Mouse (Mus musculus) spleen, postnatal 10 days (tissue): ENCODE data around the gene Ttll6.
A peak's percentile ranks its signal among the peaks of the same experiment; 100 is the strongest.

Source experiments
- DNase-seq, 2 experiments: peaks; one replicate each; pipeline ENCODE4 v3.0.0; 2021 to 2022; ENCODE audit warnings: low spot score in 2 of 2

The Ttll6 gene

GRCm38 (mm10) chr11:96194961-96195640, 61.5 kb downstream of the Ttll6 start:
- no peak for DNase-seq

GRCm38 (mm10) chr11:96195769-96196280, 62.2 kb downstream of the Ttll6 start:
- DNase-seq: no peak

- peak in 1 of 2 experiments; percentile 28 for DNase-seq
These were observed 65.1 kb downstream of the Ttll6 start for GRCm38 (mm10) chr11:96198642-96199041.

- no peak for DNase-seq
These were observed 65.8 kb downstream of the Ttll6 start for GRCm38 (mm10) chr11:96199181-96200086.

- DNase-seq: no peak
These were observed 66.6 kb downstream of the Ttll6 start for GRCm38 (mm10) chr11:96200183-96200655.

GRCm38 (mm10) chr11:96201741-96202140, 68.2 kb downstream of the Ttll6 start:
- no peak for DNase-seq

- DNase-seq: no peak
These were observed 69.0 kb downstream of the Ttll6 start for GRCm38 (mm10) chr11:96202401-96203081.

GRCm38 (mm10) chr11:96203182-96203788, 69.7 kb downstream of the Ttll6 start:
- DNase-seq: no peak

- no peak for DNase-seq
These were observed 70.2 kb downstream of the Ttll6 start for GRCm38 (mm10) chr11:96203789-96204186.

GRCm38 (mm10) chr11:96204351-96204750, 70.8 kb downstream of the Ttll6 start:
- DNase-seq: no peak

- DNase-seq: no peak
These were observed 72.0 kb downstream of the Ttll6 start for GRCm38 (mm10) chr11:96205426-96206131.
